Mouse (Mus musculus): ENCODE results near the gene Ndufs2.

- TF ChIP-seq CTCF (IDR thresholded peaks at IDR 0.05) (no peak), EP300 (IDR thresholded peaks at IDR 0.05) (no peak)
Observed at GRCm38 (mm10) chr1:171251594-171252324, 571 bp upstream of the Ndufs2 start.
